Mouse (Mus musculus): ENCODE data around the gene Frmd4a.

Frmd4a gene

GRCm38 (mm10) chr2:4017528-4018288, at the start of gene Frmd4a:
Gene Frmd4a (plus strand): TSS chr2:4017717.
- no peak for DNase-seq (ENCODE audit: low spot score)

- DNase-seq (ENCODE audit: low spot score), result no peak
Observed at GRCm38 (mm10) chr2:3988876-3989275, 28.6 kb upstream of the Frmd4a start.

- no peak for DNase-seq (ENCODE audit: low spot score)
Observed at GRCm38 (mm10) chr2:3990431-3990830, 27.1 kb upstream of the Frmd4a start.

GRCm38 (mm10) chr2:4018431-4018876, 937 bp downstream of the Frmd4a start:
- no peak for DNase-seq (ENCODE audit: low spot score)

GRCm38 (mm10) chr2:4018909-4019308, 1.4 kb downstream of the Frmd4a start:
- no peak for DNase-seq (ENCODE audit: low spot score)

- DNase-seq (ENCODE audit: low spot score), result no peak
Observed at GRCm38 (mm10) chr2:4024927-4025326, 7.4 kb downstream of the Frmd4a start.

GRCm38 (mm10) chr2:4029031-4029747, 11.7 kb downstream of the Frmd4a start:
- no peak for DNase-seq (ENCODE audit: low spot score)

- DNase-seq (ENCODE audit: low spot score), result no peak
Observed at GRCm38 (mm10) chr2:4036153-4036589, 18.7 kb downstream of the Frmd4a start.

GRCm38 (mm10) chr2:4036651-4037117, 19.2 kb downstream of the Frmd4a start:
- no peak for DNase-seq (ENCODE audit: low spot score)

- DNase-seq (ENCODE audit: low spot score), result no peak
Observed at GRCm38 (mm10) chr2:4042009-4042408, 24.5 kb downstream of the Frmd4a start.

GRCm38 (mm10) chr2:4055481-4055880, 38.0 kb downstream of the Frmd4a start:
- DNase-seq (ENCODE audit: low spot score), result no peak

GRCm38 (mm10) chr2:4060675-4061074, 43.2 kb downstream of the Frmd4a start:
- DNase-seq (ENCODE audit: low spot score), result no peak

- DNase-seq (ENCODE audit: low spot score), result no peak
Observed at GRCm38 (mm10) chr2:4071831-4072230, 54.3 kb downstream of the Frmd4a start.

- DNase-seq (ENCODE audit: low spot score), result no peak
Observed at GRCm38 (mm10) chr2:4083877-4084276, 66.4 kb downstream of the Frmd4a start.

GRCm38 (mm10) chr2:4097601-4098000, 80.1 kb downstream of the Frmd4a start:
- DNase-seq (ENCODE audit: low spot score), result no peak

GRCm38 (mm10) chr2:4098948-4099776, 81.6 kb downstream of the Frmd4a start:
- DNase-seq (ENCODE audit: low spot score), result no peak

- no peak for DNase-seq (ENCODE audit: low spot score)
Observed at GRCm38 (mm10) chr2:4099777-4100104, 82.2 kb downstream of the Frmd4a start.

GRCm38 (mm10) chr2:4101370-4101769, 83.9 kb downstream of the Frmd4a start:
- DNase-seq (ENCODE audit: low spot score), result no peak

GRCm38 (mm10) chr2:4113303-4113920, 95.9 kb downstream of the Frmd4a start:
- no peak for DNase-seq (ENCODE audit: low spot score)

- no peak for DNase-seq (ENCODE audit: low spot score)
Observed at GRCm38 (mm10) chr2:4119678-4120458, 102.4 kb downstream of the Frmd4a start.

GRCm38 (mm10) chr2:4131216-4131615, 113.7 kb downstream of the Frmd4a start:
- DNase-seq (ENCODE audit: low spot score), result no peak
